Mouse (Mus musculus): ENCODE measurements around the gene Ppp2r5b.

DNA sequence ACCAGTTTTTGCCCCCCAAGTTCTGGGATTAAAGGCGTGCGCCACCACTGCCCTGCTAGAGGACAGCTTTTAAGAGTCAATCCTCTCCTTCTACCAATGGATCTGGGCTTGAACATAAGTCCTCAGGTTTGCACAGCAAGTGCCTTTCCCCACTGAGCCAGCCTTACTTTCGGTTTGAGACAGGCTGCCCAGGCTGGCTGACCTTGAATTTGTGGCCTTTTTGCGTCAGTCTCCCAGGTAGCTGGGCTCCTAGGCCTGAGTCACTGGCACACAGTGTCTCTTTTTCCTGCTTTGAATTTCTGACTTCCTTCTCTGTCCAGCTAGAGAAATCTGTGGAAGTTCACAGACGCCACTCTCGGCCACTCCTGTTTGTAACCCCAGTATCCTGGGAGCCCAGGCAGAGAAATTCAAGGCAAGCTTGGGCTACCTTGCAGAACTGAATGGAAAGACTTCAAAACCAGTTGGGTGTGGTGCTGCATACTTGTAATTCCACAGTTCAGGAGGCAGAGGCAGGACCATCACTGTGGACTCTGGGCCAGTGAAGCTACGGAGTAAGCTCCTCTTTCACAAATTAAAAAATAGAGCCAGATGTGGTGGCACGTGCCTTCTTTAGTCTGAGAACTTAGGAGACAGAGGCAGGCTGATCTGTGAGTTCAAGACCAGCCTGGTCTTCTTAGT, 34.3 kb upstream of the Ppp2r5b start:
- TF ChIP-seq CTCF (IDR thresholded peaks at IDR 0.05; ENCODE audit: low read depth, low read length) (no peak), POLR2A (IDR thresholded peaks at IDR 0.05; ENCODE audit: extremely low read depth, insufficient read depth, low read length) (no peak)
